Mouse (Mus musculus): ENCODE results near the gene Rabgef1. TPM values are rescaled to one million over a fixed set of nuclear protein-coding genes. Genes with fewer than 3 reads are reported as not detected.

The Rabgef1 gene
- total and polyA plus RNA-seq, 2 experiments from 2014 or later: 26.8 to 32.5 TPM

- TF ChIP-seq CTCF (IDR thresholded peaks at IDR 0.05; ENCODE audit: low read depth): peak; percentile 61
- Histone ChIP-seq H3K9ac (no peak overlapping the region), H3K4me3 (ENCODE audit: low read depth, low read length) (no peak overlapping the region), H3K27ac (ENCODE audit: low read depth, low read length) (no peak overlapping the region), H3K4me2 (ENCODE audit: low read depth) (no peak overlapping the region), H3K4me1 (ENCODE audit: insufficient read depth) (no peaks in the 10 kb centered on the region), H3K27me3 (ENCODE audit: insufficient read depth, low read length) (no peaks in the 10 kb centered on the region), H3K36me3 (ENCODE audit: insufficient read depth) (peaks cover 26% of the 10 kb centered on the region), H3K9me3 (ENCODE audit: low read length) (no peaks in the 10 kb centered on the region)
- no peak for ATAC-seq
- DNase-seq: peak; percentile 46
- 67% methylated on average over 11 of the region's 11 CpGs for WGBS
Measured at GRCm38 (mm10) chr5:130263454-130263853, 91.9 kb downstream of the Rabgef1 start.

Other genes with a start within 250 kb of the Rabgef1 start
- 43.5 and 52.8 TPM in 2 replicates for gene Vkorc1l1, start 229.8 kb upstream of the Rabgef1 start, total RNA-seq (2014; rRNA removed)
- 16.9 and 22.0 TPM in 2 replicates for gene Vkorc1l1, start 229.8 kb upstream of the Rabgef1 start, polyA plus RNA-seq (2015; fragmentation: Nextera tagmentation; extraction: Ambion mirVana)
- gene Gusb, start 168.7 kb upstream of the Rabgef1 start, total RNA-seq (2014; rRNA removed): 17.2 and 19.9 TPM in 2 replicates
- 27.7 and 29.3 TPM in 2 replicates for gene Gusb, start 168.7 kb upstream of the Rabgef1 start, polyA plus RNA-seq (2015; fragmentation: Nextera tagmentation; extraction: Ambion mirVana)
- 28.7 and 33.2 TPM in 2 replicates for gene Asl, start 142.6 kb upstream of the Rabgef1 start, total RNA-seq (2014; rRNA removed)
- 32.5 and 39.3 TPM in 2 replicates for gene Asl, start 142.6 kb upstream of the Rabgef1 start, polyA plus RNA-seq (2015; fragmentation: Nextera tagmentation; extraction: Ambion mirVana)
- gene Crcp, start 142.5 kb upstream of the Rabgef1 start, total RNA-seq (2014; rRNA removed): 63.2 and 69.1 TPM in 2 replicates
- gene Crcp, start 142.5 kb upstream of the Rabgef1 start, polyA plus RNA-seq (2015; fragmentation: Nextera tagmentation; extraction: Ambion mirVana): 87.1 and 91.2 TPM in 2 replicates
- gene Tpst1, start 98.5 kb upstream of the Rabgef1 start, total RNA-seq (2014; rRNA removed): 50.7 and 55.3 TPM in 2 replicates
- 50.3 and 55.4 TPM in 2 replicates for gene Tpst1, start 98.5 kb upstream of the Rabgef1 start, polyA plus RNA-seq (2015; fragmentation: Nextera tagmentation; extraction: Ambion mirVana)
- 16.7 and 22.4 TPM in 2 replicates for gene Kctd7, start 26.9 kb upstream of the Rabgef1 start, total RNA-seq (2014; rRNA removed)
- 7.4 and 10.7 TPM in 2 replicates for gene Kctd7, start 26.9 kb upstream of the Rabgef1 start, polyA plus RNA-seq (2015; fragmentation: Nextera tagmentation; extraction: Ambion mirVana)
- gene Tmem248, start 45.3 kb downstream of the Rabgef1 start, total RNA-seq (2014; rRNA removed): 29.8 and 45.8 TPM in 2 replicates
- 20.6 and 29.1 TPM in 2 replicates for gene Tmem248, start 45.3 kb downstream of the Rabgef1 start, polyA plus RNA-seq (2015; fragmentation: Nextera tagmentation; extraction: Ambion mirVana)
- 27.2 and 27.8 TPM in 2 replicates for gene Sbds, start 83.7 kb downstream of the Rabgef1 start, total RNA-seq (2014; rRNA removed)
- gene Sbds, start 83.7 kb downstream of the Rabgef1 start, polyA plus RNA-seq (2015; fragmentation: Nextera tagmentation; extraction: Ambion mirVana): 43.7 and 45.2 TPM in 2 replicates
- gene Tyw1, start 83.8 kb downstream of the Rabgef1 start, total RNA-seq (2014; rRNA removed): 18.0 and 19.8 TPM in 2 replicates
- gene Tyw1, start 83.8 kb downstream of the Rabgef1 start, polyA plus RNA-seq (2015; fragmentation: Nextera tagmentation; extraction: Ambion mirVana): 17.8 and 18.5 TPM in 2 replicates
- 48.7 and 57.2 TPM in 2 replicates for gene Caln1, start 197.7 kb downstream of the Rabgef1 start, total RNA-seq (2014; rRNA removed)
- 32.3 and 58.7 TPM in 2 replicates for gene Caln1, start 197.7 kb downstream of the Rabgef1 start, polyA plus RNA-seq (2015; fragmentation: Nextera tagmentation; extraction: Ambion mirVana)
- gene A330070K13Rik, start 212.8 kb downstream of the Rabgef1 start, total RNA-seq (2014; rRNA removed): not detected in 2 replicates
- 0.27 TPM in 1 of 2 replicates, not detected in the other for gene A330070K13Rik, start 212.8 kb downstream of the Rabgef1 start, polyA plus RNA-seq (2015; fragmentation: Nextera tagmentation; extraction: Ambion mirVana)